Mouse (Mus musculus) ES-Bruce4 (cell line): Measurements from ENCODE around the gene 4933416C03Rik. TPM values are rescaled to one million over a fixed set of nuclear protein-coding genes. Genes with fewer than 3 reads are reported as not detected.

Experiments
- H3K27ac ChIP-seq: 2 replicates; pipeline ENCODE4 v1.5.1; 2012; ENCODE audit warnings: low read length, inconsistent platforms; ENCODE audit not compliant: insufficient read depth
- H3K27me3 ChIP-seq: 2 replicates; pipeline ENCODE4 v1.6.1; 2012; ENCODE audit warnings: mild to moderate bottlenecking, low read length, inconsistent platforms; ENCODE audit not compliant: control insufficient read depth, poor library complexity, insufficient read depth, severe bottlenecking
- H3K36me3 ChIP-seq: 2 replicates; pipeline ENCODE4 v1.6.1; 2012; ENCODE audit warnings: inconsistent platforms, mild to moderate bottlenecking, low read length, moderate library complexity; ENCODE audit not compliant: control insufficient read depth, poor library complexity, insufficient read depth, severe bottlenecking
- H3K4me1 ChIP-seq: one replicate; pipeline ENCODE4 v1.8.1; 2011; ENCODE audit warnings: low read length; ENCODE audit not compliant: control insufficient read depth, insufficient read depth
- H3K4me3 ChIP-seq: 2 replicates; pipeline ENCODE4 v1.5.1; 2011; ENCODE audit warnings: low read depth, mild to moderate bottlenecking, low read length
- H3K9ac ChIP-seq: 2 replicates; pipeline ENCODE4 v1.6.1; 2012; ENCODE audit warnings: low read depth, mild to moderate bottlenecking, inconsistent platforms; ENCODE audit not compliant: poor library complexity, severe bottlenecking
- H3K9me3 ChIP-seq: replicated peaks from 2 replicates; pipeline ENCODE4 v1.6.1; 2012; ENCODE audit warnings: mild to moderate bottlenecking, low read length, inconsistent platforms; ENCODE audit not compliant: control insufficient read depth, poor library complexity, insufficient read depth, severe bottlenecking
- CTCF ChIP-seq: IDR thresholded peaks from one replicate; pipeline ENCODE4 v1.8.1; 2011; ENCODE audit warnings: low read depth, low read length
- EP300 ChIP-seq: IDR thresholded peaks from 2 replicates; pipeline ENCODE4 v1.6.1; 2011; ENCODE audit warnings: low read depth, low read length; ENCODE audit not compliant: insufficient read depth
- POLR2A ChIP-seq: IDR thresholded peaks from one replicate; pipeline ENCODE4 v1.8.1; 2011; ENCODE audit warnings: low read length; ENCODE audit not compliant: insufficient read depth
- polyA plus RNA-seq: library from polyadenylated mRNA; stranded (reverse); fragments of >200 nt; gene quantifications from 2 replicates; pipeline ENCODE4 v1.2.4, GENCODE M21; 2011; ENCODE audit warnings: low read depth; ENCODE audit not compliant: missing spikeins, insufficient read depth, insufficient read length

Gene 4933416C03Rik
- polyA plus RNA-seq = not detected in 2 replicates

DNA sequence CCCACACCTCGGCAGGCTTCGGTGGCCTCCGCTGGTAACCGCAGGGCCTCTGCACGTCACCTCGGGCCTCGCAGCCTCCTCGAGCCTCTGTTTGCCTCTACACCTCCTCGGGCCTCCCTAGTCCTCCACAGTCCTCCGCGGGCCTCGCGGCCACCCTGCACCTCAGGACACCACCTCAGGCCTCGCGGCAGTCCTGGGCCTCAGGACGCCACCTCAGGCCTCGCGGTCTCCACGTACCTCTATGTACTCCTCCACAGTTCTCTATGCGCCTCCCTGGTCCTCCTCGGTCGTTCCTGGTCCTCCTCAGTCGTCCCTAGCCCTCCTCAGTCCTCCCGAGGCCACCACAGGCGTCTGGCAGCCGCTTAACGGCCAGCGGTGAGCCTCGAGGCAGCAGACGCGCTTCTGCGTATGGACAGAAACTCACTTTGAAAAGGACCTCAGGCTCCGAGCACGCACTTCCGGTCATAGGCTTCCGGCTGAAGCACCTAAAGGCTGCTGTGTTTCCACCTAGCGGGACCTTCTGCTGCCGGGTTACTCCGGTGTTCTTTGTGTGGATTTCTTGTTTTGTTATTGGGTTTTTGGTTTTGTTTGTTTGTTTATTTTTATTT is at the start of gene 4933416C03Rik:
Gene 4933416C03Rik, minus strand, starts transcription at position 51 of the 608 bp plus-strand sequence.
- no peaks in the 10 kb centered on the region for H3K36me3 ChIP-seq
- peak within 1 kb of the TSS; percentile 58 for H3K4me3 ChIP-seq
- H3K9ac ChIP-seq = no peak within 1 kb of the TSS
- no peaks in the 10 kb centered on the region for H3K4me1 ChIP-seq
- H3K27ac ChIP-seq = no peak within 1 kb of the TSS
- H3K27me3 ChIP-seq = no peaks in the 10 kb centered on the region; the same call in 1 of the 2 replicates
- TF ChIP-seq EP300 = no peak
- H3K9me3 ChIP-seq = no peaks in the 10 kb centered on the region

DNA sequence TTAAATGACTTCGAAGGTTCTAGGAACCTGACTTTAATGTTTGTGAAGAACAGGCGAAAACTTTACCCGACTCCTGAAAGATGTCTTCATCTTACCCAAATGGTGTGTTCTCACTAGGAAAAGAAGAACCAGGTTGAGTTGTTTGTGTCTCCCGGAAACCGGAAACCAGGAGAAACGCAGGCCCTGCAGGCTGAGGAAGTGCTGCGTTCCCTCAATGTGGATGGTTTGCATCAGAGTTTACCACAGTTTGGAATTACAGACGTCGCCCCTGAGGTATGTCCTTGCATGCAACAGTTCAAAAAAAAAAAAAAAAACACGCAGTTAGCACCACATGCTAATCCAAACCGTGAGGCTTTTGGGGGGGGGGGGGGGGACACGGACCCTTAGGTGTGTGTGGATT is 48.6 kb upstream of the 4933416C03Rik start:
- no peaks in the 10 kb centered on the region for H3K9me3 ChIP-seq
- H3K36me3 ChIP-seq = no peaks in the 10 kb centered on the region
- no peak overlapping the region for H3K4me3 ChIP-seq
- TF ChIP-seq EP300 (no peak), POLR2A (no peak), CTCF (no peak)
- no peak overlapping the region for H3K9ac ChIP-seq
- no peak overlapping the region for H3K27ac ChIP-seq
- H3K27me3 ChIP-seq = no peaks in the 10 kb centered on the region; the same call in none of the 2 replicates
- no peaks in the 10 kb centered on the region for H3K4me1 ChIP-seq

DNA sequence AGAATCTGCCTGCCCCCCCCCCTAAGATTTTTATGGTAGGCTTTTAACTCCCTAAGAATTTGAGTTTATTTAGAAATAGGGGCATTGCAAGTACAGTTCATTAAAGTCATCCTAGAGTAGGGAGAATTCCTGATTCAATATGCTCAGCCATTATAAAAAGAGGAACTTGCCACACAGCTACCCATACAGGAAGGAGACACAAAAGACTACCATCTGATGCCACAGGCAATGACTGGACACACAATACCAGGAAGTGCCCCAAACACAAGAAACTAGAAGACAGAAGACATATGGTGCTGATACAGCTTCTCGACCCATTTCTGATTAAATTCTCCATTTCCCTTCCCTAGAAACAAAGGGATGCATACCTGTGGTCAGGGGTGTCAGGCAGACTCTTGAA is 43.0 kb upstream of the 4933416C03Rik start:
- H3K27me3 ChIP-seq = no peaks in the 10 kb centered on the region; the same call in none of the 2 replicates
- TF ChIP-seq CTCF = no peak
- no peak for TF ChIP-seq POLR2A
- no peak for TF ChIP-seq EP300
- no peak overlapping the region for H3K4me3 ChIP-seq
- H3K4me1 ChIP-seq = no peaks in the 10 kb centered on the region
- H3K9me3 ChIP-seq = no peaks in the 10 kb centered on the region
- H3K9ac ChIP-seq = no peak overlapping the region
- H3K36me3 ChIP-seq = no peaks in the 10 kb centered on the region
- H3K27ac ChIP-seq = no peak overlapping the region

DNA sequence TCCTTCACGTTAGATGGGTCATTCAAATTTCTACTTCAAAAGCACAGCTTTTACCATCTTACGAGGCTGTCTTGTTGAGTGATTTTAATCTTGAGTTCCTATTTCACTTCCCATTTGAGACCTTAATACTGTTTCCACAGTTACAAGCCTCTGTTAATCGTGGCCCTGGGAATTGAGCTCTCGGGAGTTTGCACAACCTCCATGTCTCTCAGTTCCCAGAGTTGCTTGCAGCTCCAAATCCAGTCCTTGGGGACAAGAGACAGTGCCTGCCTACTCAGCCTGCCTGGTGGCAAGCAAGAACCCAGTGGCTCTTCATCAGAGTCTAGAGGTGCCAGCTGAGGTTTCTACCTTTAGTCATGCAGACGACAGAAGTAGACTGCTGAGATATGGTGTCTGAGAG is 41.0 kb upstream of the 4933416C03Rik start:
- no peak overlapping the region for H3K27ac ChIP-seq
- no peak overlapping the region for H3K9ac ChIP-seq
- H3K27me3 ChIP-seq = no peaks in the 10 kb centered on the region; the same call in 1 of the 2 replicates
- no peak overlapping the region for H3K4me3 ChIP-seq
- H3K9me3 ChIP-seq = no peaks in the 10 kb centered on the region
- no peaks in the 10 kb centered on the region for H3K4me1 ChIP-seq
- no peaks in the 10 kb centered on the region for H3K36me3 ChIP-seq
- TF ChIP-seq EP300 = no peak
- no peak for TF ChIP-seq POLR2A
- no peak for TF ChIP-seq CTCF

DNA sequence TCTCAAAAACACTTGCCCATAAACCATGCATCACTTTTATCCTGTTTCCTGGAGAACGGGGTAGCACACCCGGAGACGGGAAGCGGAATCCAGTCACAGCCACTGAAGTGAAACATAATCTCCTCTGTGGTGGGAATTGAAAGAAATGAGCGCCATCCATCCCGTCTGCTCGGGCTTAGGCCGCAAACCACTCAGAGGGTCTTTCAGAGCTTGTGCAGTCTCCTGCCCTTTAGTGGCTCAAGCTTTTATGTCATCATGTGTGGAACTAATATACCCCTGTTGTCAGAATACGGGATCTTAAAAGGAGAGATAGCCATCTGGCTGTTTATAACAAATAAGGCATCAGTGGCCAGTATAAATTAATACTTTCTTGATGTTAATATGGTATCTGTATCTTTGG is 32.4 kb upstream of the 4933416C03Rik start:
- Histone ChIP-seq H3K9ac (no peak overlapping the region), H3K27ac (no peak overlapping the region), H3K36me3 (no peaks in the 10 kb centered on the region), H3K9me3 (no peaks in the 10 kb centered on the region), H3K27me3 (no peaks in the 10 kb centered on the region), H3K4me3 (no peak overlapping the region), H3K4me1 (no peaks in the 10 kb centered on the region)
- no peak for TF ChIP-seq EP300
- TF ChIP-seq POLR2A = no peak
- TF ChIP-seq CTCF = no peak

DNA sequence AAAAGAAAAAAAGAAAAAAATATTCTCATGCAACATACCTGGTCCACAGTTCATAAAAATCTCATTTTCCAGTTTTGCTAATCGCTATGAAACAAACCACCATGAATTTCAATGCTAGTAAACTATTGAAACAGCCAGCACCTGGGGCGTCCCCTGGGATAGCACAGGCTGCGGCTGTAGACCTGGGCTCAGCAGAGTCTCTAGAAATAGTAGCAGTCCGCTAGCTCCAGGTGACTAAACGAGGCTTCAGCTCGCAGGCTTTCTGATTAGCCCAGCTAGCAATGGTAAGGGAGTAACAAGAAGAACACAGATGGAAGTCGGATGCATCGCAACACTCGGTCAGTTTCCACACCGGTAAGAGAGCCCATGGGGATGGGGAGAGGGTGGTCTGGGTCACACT is 30.0 kb upstream of the 4933416C03Rik start:
- no peaks in the 10 kb centered on the region for H3K36me3 ChIP-seq
- no peak overlapping the region for H3K9ac ChIP-seq
- H3K27ac ChIP-seq = no peak overlapping the region
- no peaks in the 10 kb centered on the region for H3K4me1 ChIP-seq
- H3K9me3 ChIP-seq = no peaks in the 10 kb centered on the region
- no peaks in the 10 kb centered on the region for H3K27me3 ChIP-seq
- no peak for TF ChIP-seq EP300
- no peak for TF ChIP-seq POLR2A
- no peak for TF ChIP-seq CTCF
- no peak overlapping the region for H3K4me3 ChIP-seq
